Mouse (Mus musculus) forebrain, embryonic 11.5 days (tissue): ENCODE measurements around the gene Ptprh. TPM values are rescaled to one million over a fixed set of nuclear protein-coding genes. Genes with fewer than 3 reads are reported as not detected.

Source experiments
- ATAC-seq: fragments of 200-750 bp; cut with Nextera tagmentation; replicated peaks from 2 replicates; pipeline ENCODE4 v1.8.0; 2017; ENCODE audit warnings: moderate TSS enrichment; ENCODE audit not compliant: low FRiP score
- DNase-seq: peaks from one replicate; pipeline ENCODE4 v3.0.0-alpha.2; 2017; ENCODE audit warnings: low spot score
- H3K27ac ChIP-seq: fragments of 300-500 bp; sonication (generic); 2 replicates; pipeline ENCODE4 v1.5.1; 2014; ENCODE audit warnings: low read depth, low read length
- H3K27me3 ChIP-seq: fragments of 300-500 bp; sonication (generic); 2 replicates; pipeline ENCODE4 v1.6.1; 2014; ENCODE audit warnings: mild to moderate bottlenecking, low read length, mixed read lengths; ENCODE audit not compliant: control insufficient read depth, insufficient read depth
- H3K36me3 ChIP-seq: fragments of 300-500 bp; sonication (generic); 2 replicates; pipeline ENCODE4 v1.6.1; 2014; ENCODE audit warnings: mild to moderate bottlenecking, low read length, moderate library complexity, mixed read lengths; ENCODE audit not compliant: control insufficient read depth, insufficient read depth
- H3K4me1 ChIP-seq: fragments of 300-500 bp; sonication (generic); replicated peaks from 2 replicates; pipeline ENCODE4 v1.6.1; 2014; ENCODE audit warnings: low read length, mixed read lengths; ENCODE audit not compliant: control insufficient read depth, insufficient read depth
- H3K4me2 ChIP-seq: fragments of 300-500 bp; sonication (generic); 2 replicates; pipeline ENCODE4 v1.6.1; 2014; ENCODE audit warnings: low read depth, mild to moderate bottlenecking, low read length, moderate library complexity, mixed read lengths; ENCODE audit not compliant: severe bottlenecking
- H3K4me3 ChIP-seq: fragments of 300-500 bp; sonication (generic); 2 replicates; pipeline ENCODE4 v1.5.1; 2014; ENCODE audit warnings: low read depth, low read length
- H3K9ac ChIP-seq: fragments of 300-500 bp; sonication (generic); 2 replicates; pipeline ENCODE4 v1.6.1; 2014; ENCODE audit warnings: low read length
- H3K9me3 ChIP-seq: fragments of 300-500 bp; sonication (generic); 2 replicates; pipeline ENCODE4 v1.6.1; 2016; ENCODE audit warnings: low read length, mixed read lengths; ENCODE audit not compliant: control insufficient read depth
- WGBS: fragments of 180-500 bp; shearing (Covaris S2); extraction: QIAGEN DNeasy Blood & Tissue Kit; methylation state at CpG from one replicate; pipeline ENCODE4 v1.1.7; 2014; 5-methylcytosine and 5-hydroxymethylcytosine counted together
- polyA plus RNA-seq: library from polyadenylated mRNA; unstranded; fragments of >200 nt; fragmentation: Nextera tagmentation; extraction: Ambion mirVana; gene quantifications from 2 replicates; pipeline ENCODE4 v1.2.1, GENCODE M21; 2014

Ptprh gene
- polyA plus RNA-seq, 1 experiment from 2014 or later, result not detected

DNA sequence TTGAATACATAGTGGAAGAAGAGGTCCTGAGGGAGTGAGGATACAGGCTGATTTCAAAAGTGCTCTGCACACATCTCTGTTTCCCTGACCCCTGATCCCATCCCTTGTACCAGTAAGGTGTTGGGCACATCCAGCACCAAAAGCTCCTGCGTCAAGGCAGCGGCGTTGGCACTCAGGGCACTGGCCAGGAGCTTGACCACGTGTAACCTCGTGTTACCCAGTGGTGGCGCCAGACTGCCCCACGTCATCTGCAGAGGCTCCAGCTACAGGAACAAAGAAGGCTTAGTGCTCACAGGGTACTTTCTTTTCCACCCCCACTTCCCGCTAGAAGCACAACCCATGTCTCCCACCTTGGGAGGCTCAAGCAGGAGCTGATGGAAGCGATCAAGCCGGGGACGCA, 37.3 kb upstream of the Ptprh start:
- Histone ChIP-seq H3K4me3 (no peak overlapping the region), H3K9me3 (no peaks in the 10 kb centered on the region), H3K27me3 (no peaks in the 10 kb centered on the region), H3K9ac (no peak overlapping the region), H3K4me1 (no peaks in the 10 kb centered on the region), H3K36me3 (peaks cover 14% of the 10 kb centered on the region), H3K27ac (no peak overlapping the region), H3K4me2 (no peak overlapping the region)
- peak; percentile 47 for DNase-seq
- WGBS, result 80% methylated on average over 11 of the region's 11 CpGs
- ATAC-seq, result no peak

DNA sequence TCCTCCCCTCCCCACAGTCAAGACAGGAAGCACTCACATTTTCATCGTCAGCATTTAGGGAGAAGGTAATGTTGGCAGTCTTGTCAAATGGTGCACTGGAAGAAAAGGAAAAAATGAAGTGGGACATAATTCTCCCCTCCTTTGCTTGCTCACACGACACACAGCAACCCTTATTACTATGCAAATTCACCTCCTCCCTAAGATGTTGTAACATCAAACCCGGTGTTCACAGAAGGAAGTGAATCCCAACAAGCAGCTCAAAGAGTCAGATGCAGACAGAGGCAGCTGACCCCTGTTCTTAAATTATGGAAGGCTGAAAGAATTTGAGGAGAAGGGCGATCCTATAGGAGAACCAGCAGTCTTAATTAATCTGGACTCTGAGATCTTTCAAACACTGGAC, 32.3 kb upstream of the Ptprh start:
- no peak overlapping the region for H3K4me3 ChIP-seq
- no peaks in the 10 kb centered on the region for H3K4me1 ChIP-seq
- no peaks in the 10 kb centered on the region for H3K27me3 ChIP-seq
- no peaks in the 10 kb centered on the region for H3K9me3 ChIP-seq
- 87% methylated on average over 4 of the region's 4 CpGs for WGBS
- H3K36me3 ChIP-seq, result peaks cover 11% of the 10 kb centered on the region
- no peak overlapping the region for H3K4me2 ChIP-seq
- no peak for ATAC-seq
- DNase-seq, result no peak
- H3K27ac ChIP-seq, result no peak overlapping the region
- no peak overlapping the region for H3K9ac ChIP-seq

DNA sequence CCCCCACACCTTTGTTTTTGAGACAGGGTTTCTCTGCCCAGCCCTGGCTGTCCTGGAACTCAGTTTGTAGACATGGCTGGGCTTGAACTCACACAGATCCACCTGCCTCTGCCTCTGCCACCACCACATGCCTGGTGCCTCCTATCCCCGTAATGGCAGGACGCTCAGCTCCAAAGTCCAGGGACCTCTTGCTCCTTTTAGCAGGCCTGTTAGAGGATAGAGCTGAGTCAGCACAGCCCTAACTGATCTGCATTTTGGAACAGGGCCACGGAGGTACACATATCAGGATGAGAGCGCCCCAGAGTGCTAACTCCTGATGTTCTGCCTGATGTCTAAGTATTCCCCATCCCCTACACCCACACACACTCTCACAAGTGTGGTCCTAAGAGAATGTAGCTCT, 27.2 kb upstream of the Ptprh start, which contains the start of gene Tmem86b:
Gene Tmem86b (minus strand): TSS at position 392 of the 400 bp plus-strand sequence.
- Histone ChIP-seq H3K9me3 (no peaks in the 10 kb centered on the region), H3K27me3 (no peaks in the 10 kb centered on the region), H3K4me1 (no peaks in the 10 kb centered on the region), H3K27ac (no peak within 1 kb of the TSS), H3K36me3 (peaks cover 10% of the 10 kb centered on the region), H3K4me3 (no peak within 1 kb of the TSS), H3K9ac (no peak within 1 kb of the TSS), H3K4me2 (no peak within 1 kb of the TSS)
- 89% methylated on average over 4 of the region's 4 CpGs for WGBS
- no peak for DNase-seq
- ATAC-seq, result no peak

DNA sequence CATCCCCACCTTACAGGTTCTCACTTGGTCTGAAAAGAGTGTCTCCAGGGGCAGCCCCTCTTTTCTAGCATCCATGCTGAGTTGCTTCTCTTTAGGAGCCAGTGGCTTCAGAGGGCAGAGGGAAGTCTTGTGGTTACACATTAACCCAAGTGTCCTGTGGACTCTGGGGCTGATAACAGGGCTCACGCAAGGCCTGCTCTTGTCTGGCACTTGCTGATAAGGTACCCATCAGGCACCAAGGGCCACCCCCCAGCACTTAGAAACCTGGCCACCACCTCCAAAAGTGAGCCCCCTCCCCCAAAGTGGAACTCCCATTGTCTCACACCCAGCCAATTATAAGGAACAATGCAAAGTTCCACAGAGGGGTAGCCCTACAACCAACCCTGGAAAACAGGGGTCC, 26.4 kb upstream of the Ptprh start:
- Histone ChIP-seq H3K4me1 (no peaks in the 10 kb centered on the region), H3K4me2 (no peak overlapping the region), H3K9ac (no peak overlapping the region), H3K4me3 (no peak overlapping the region), H3K36me3 (peaks cover 10% of the 10 kb centered on the region), H3K9me3 (no peaks in the 10 kb centered on the region), H3K27me3 (no peaks in the 10 kb centered on the region), H3K27ac (no peak overlapping the region)
- ATAC-seq (no peak), DNase-seq (no peak)
- 87% methylated on average over 1 of the region's 1 CpGs for WGBS

- Histone ChIP-seq H3K4me3 (no peak overlapping the region), H3K27ac (no peak overlapping the region), H3K36me3 (peaks cover 10% of the 10 kb centered on the region), H3K4me1 (no peaks in the 10 kb centered on the region), H3K4me2 (no peak overlapping the region), H3K27me3 (no peaks in the 10 kb centered on the region), H3K9me3 (no peaks in the 10 kb centered on the region), H3K9ac (no peak overlapping the region)
- ATAC-seq (no peak), DNase-seq (no peak)
- 86% methylated on average over 5 of the region's 5 CpGs for WGBS
Measured at GRCm38 (mm10) chr7:4629586-4629985, 25.7 kb upstream of the Ptprh start.

- Histone ChIP-seq H3K27ac (no peak overlapping the region), H3K27me3 (no peaks in the 10 kb centered on the region), H3K36me3 (peaks cover 2% of the 10 kb centered on the region; the same call in 1 of the 2 replicates), H3K4me3 (no peak overlapping the region), H3K9ac (no peak overlapping the region), H3K4me1 (no peaks in the 10 kb centered on the region), H3K9me3 (no peaks in the 10 kb centered on the region), H3K4me2 (no peak overlapping the region)
- no peak for ATAC-seq
- DNase-seq, result no peak
- 94% methylated on average over 2 of the region's 2 CpGs for WGBS
Measured at GRCm38 (mm10) chr7:4625928-4626327, 22.1 kb upstream of the Ptprh start.

DNA sequence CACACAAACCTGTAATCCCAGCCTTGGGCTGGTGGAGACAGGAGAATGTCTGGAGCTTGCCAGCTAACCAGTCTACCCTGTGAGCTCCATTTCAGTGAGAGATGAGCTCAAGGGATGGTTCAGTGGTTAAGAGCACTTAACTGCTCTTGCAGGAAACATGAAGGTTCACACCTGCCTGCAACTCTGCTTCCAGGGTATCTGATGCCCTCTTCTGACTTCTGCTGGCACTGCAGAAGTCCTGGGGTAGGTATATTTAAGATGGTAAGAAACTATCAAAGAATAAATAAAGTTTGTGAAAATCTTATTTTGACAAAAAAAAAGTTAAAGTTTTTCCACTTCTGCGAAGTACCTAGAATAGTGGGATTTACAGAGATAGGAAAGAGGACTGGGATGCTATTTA, 20.5 kb upstream of the Ptprh start:
- no peak overlapping the region for H3K4me2 ChIP-seq
- ATAC-seq (no peak; the same call in 1 of the 2 replicates), DNase-seq (no peak)
- no peaks in the 10 kb centered on the region for H3K9me3 ChIP-seq
- H3K27me3 ChIP-seq, result no peaks in the 10 kb centered on the region
- no peak overlapping the region for H3K4me3 ChIP-seq
- no peak overlapping the region for H3K27ac ChIP-seq
- no peaks in the 10 kb centered on the region for H3K4me1 ChIP-seq
- H3K36me3 ChIP-seq, result no peaks in the 10 kb centered on the region; the same call in 1 of the 2 replicates
- 56% methylated on average over 1 of the region's 1 CpGs for WGBS
- H3K9ac ChIP-seq, result no peak overlapping the region

DNA sequence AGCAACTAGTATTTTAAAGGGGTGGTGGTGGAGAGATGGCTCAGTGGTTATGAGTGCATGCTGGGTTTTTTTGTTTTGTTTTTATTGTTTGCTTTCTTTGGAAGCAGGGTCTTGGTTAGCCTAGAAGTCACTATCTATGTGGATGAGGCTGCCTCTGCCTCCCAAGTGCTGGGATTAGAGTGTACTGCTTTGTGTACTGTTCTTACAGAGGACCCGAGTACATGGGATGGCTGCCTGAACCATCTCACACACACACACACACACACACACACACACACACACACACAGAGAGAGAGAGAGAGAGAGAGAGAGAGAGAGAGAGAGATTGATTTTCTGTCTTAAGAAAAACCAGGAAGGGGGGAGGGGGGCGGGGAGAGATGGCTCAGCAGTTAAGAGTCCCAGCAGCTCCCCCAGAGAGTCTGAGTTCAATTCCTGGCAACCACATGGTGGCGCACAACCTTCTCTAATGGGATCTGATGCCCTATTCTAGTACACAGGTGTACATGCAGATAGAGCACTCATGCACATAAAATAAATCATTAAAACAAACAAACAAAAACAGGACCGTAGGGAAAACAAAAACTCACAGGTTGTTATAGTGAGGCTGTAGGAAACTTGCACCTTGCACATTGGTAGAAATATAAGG, 19.8 kb upstream of the Ptprh start:
- H3K9ac ChIP-seq, result no peak overlapping the region
- H3K4me3 ChIP-seq, result no peak overlapping the region
- H3K4me1 ChIP-seq, result no peaks in the 10 kb centered on the region
- H3K4me2 ChIP-seq, result no peak overlapping the region
- H3K9me3 ChIP-seq, result no peaks in the 10 kb centered on the region
- no peak overlapping the region for H3K27ac ChIP-seq
- DNase-seq (peak; percentile 66), ATAC-seq (peak; percentile 46; the same call in 1 of the 2 replicates)
- H3K27me3 ChIP-seq, result no peaks in the 10 kb centered on the region
- WGBS, result 28% methylated on average over 4 of the region's 4 CpGs
- no peaks in the 10 kb centered on the region for H3K36me3 ChIP-seq

- Histone ChIP-seq H3K4me2 (no peak overlapping the region), H3K4me3 (no peak overlapping the region), H3K36me3 (no peaks in the 10 kb centered on the region), H3K9me3 (no peaks in the 10 kb centered on the region), H3K27ac (no peak overlapping the region), H3K27me3 (no peaks in the 10 kb centered on the region), H3K4me1 (no peaks in the 10 kb centered on the region), H3K9ac (no peak overlapping the region)
- ATAC-seq (no peak), DNase-seq (peak; percentile 71)
- 44% methylated on average over 1 of the region's 1 CpGs for WGBS
Measured at GRCm38 (mm10) chr7:4619979-4620378, 16.1 kb upstream of the Ptprh start.
